Mouse (Mus musculus) forebrain, embryonic 11.5 days (tissue): Measurements from ENCODE around the gene Il17re. TPM values are rescaled to one million over a fixed set of nuclear protein-coding genes. Genes with fewer than 3 reads are reported as not detected.
A peak's percentile ranks its signal among the peaks of the same experiment; 100 is the strongest.

Experiments used
- ATAC-seq: fragments of 200-750 bp; cut with Nextera tagmentation; replicated peaks from 2 replicates; pipeline ENCODE4 v1.8.0; 2017; ENCODE audit warnings: moderate TSS enrichment; ENCODE audit not compliant: low FRiP score
- DNase-seq: peaks from one replicate; pipeline ENCODE4 v3.0.0-alpha.2; 2017; ENCODE audit warnings: low spot score
- H3K27ac ChIP-seq: fragments of 300-500 bp; sonication (generic); 2 replicates; pipeline ENCODE4 v1.5.1; 2014; ENCODE audit warnings: low read depth, low read length
- H3K27me3 ChIP-seq: fragments of 300-500 bp; sonication (generic); 2 replicates; pipeline ENCODE4 v1.6.1; 2014; ENCODE audit warnings: mild to moderate bottlenecking, low read length, mixed read lengths; ENCODE audit not compliant: control insufficient read depth, insufficient read depth
- H3K36me3 ChIP-seq: fragments of 300-500 bp; sonication (generic); 2 replicates; pipeline ENCODE4 v1.6.1; 2014; ENCODE audit warnings: mild to moderate bottlenecking, low read length, moderate library complexity, mixed read lengths; ENCODE audit not compliant: control insufficient read depth, insufficient read depth
- H3K4me1 ChIP-seq: fragments of 300-500 bp; sonication (generic); replicated peaks from 2 replicates; pipeline ENCODE4 v1.6.1; 2014; ENCODE audit warnings: low read length, mixed read lengths; ENCODE audit not compliant: control insufficient read depth, insufficient read depth
- H3K4me2 ChIP-seq: fragments of 300-500 bp; sonication (generic); 2 replicates; pipeline ENCODE4 v1.6.1; 2014; ENCODE audit warnings: low read depth, mild to moderate bottlenecking, low read length, moderate library complexity, mixed read lengths; ENCODE audit not compliant: severe bottlenecking
- H3K4me3 ChIP-seq: fragments of 300-500 bp; sonication (generic); 2 replicates; pipeline ENCODE4 v1.5.1; 2014; ENCODE audit warnings: low read depth, low read length
- H3K9ac ChIP-seq: fragments of 300-500 bp; sonication (generic); 2 replicates; pipeline ENCODE4 v1.6.1; 2014; ENCODE audit warnings: low read length
- H3K9me3 ChIP-seq: fragments of 300-500 bp; sonication (generic); 2 replicates; pipeline ENCODE4 v1.6.1; 2016; ENCODE audit warnings: low read length, mixed read lengths; ENCODE audit not compliant: control insufficient read depth
- WGBS: fragments of 180-500 bp; shearing (Covaris S2); extraction: QIAGEN DNeasy Blood & Tissue Kit; methylation state at CpG from one replicate; pipeline ENCODE4 v1.1.7; 2014; 5-methylcytosine and 5-hydroxymethylcytosine counted together
- polyA plus RNA-seq: library from polyadenylated mRNA; unstranded; fragments of >200 nt; fragmentation: Nextera tagmentation; extraction: Ambion mirVana; gene quantifications from 2 replicates; pipeline ENCODE4 v1.2.1, GENCODE M21; 2014

Il17re gene
- polyA plus RNA-seq, 1 experiment from 2014 or later = 1.0 TPM

DNA sequence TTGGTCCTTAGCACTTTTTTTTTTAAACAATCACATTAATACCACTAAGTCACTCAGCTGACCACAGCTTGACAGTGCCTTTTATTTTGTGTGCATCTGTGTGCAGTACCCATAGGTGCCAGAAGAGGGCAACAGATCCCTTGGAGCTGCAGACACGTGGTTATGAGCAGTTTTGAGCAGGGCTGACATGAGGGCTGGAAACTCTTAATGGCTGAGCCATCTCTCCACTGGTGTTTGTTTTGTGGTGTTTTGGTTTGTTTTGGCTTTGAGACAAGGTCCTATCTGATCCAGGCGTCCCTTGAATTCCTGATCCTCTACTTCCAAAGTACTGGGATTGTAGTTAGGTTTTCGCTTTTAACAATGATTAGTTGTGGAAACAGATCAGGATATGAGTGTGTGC is 30.9 kb upstream of the Il17re start:
- DNase-seq (peak; percentile 70), ATAC-seq (no peak)
- H3K27ac ChIP-seq = no peak overlapping the region
- no peak overlapping the region for H3K4me2 ChIP-seq
- 59% methylated on average over 3 of the region's 3 CpGs for WGBS
- H3K4me1 ChIP-seq = no peaks in the 10 kb centered on the region
- H3K9ac ChIP-seq = no peak overlapping the region
- no peak overlapping the region for H3K4me3 ChIP-seq
- no peaks in the 10 kb centered on the region; the same call in 1 of the 2 replicates for H3K9me3 ChIP-seq
- no peaks in the 10 kb centered on the region for H3K27me3 ChIP-seq
- H3K36me3 ChIP-seq = no peaks in the 10 kb centered on the region

DNA sequence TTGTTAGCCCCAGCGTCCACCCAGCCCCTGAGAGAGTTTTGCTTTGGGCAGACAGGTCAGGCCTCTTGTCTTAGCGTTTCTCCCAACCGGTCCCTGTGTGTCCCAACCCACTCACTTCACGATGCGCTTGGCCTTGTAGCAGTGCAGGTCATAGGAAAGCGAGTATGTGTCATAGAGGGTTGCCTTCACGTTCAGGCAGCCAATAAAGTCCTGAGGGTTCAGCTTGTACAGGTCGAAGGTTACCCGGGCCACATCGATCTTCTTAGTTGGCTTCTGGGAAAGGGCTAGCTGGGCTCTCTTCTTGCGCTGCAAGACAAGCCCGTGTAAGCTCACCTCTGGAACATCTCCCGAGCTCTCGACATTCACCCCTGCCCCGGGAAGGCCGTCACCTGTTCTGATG is 30.3 kb upstream of the Il17re start:
- no peaks in the 10 kb centered on the region; the same call in 1 of the 2 replicates for H3K9me3 ChIP-seq
- no peaks in the 10 kb centered on the region for H3K27me3 ChIP-seq
- no peaks in the 10 kb centered on the region for H3K4me1 ChIP-seq
- no peak overlapping the region for H3K4me2 ChIP-seq
- no peaks in the 10 kb centered on the region for H3K36me3 ChIP-seq
- ATAC-seq (no peak), DNase-seq (no peak)
- no peak overlapping the region for H3K4me3 ChIP-seq
- no peak overlapping the region for H3K9ac ChIP-seq
- 94% methylated on average over 16 of the region's 16 CpGs for WGBS
- no peak overlapping the region for H3K27ac ChIP-seq

DNA sequence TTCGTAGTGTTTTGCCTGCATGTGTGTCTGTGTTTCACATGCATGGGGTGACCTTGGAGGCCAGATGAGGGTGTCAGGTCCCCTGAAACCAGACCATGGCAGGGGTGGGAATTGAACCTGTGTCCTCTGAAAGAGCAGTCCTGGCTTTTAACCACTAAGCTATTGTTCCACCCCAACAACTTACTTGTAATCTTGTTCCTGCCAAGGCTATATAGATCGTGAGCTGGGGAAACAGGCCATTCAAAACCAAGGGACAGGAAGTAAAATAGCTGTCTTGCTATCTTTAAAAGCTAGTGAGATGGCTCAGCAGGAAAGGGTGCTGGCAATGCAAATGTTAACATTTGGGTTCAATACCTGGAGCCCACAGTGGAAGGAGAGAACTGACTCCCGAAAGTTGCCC is 28.3 kb upstream of the Il17re start:
- 73% methylated on average over 3 of the region's 3 CpGs for WGBS

DNA sequence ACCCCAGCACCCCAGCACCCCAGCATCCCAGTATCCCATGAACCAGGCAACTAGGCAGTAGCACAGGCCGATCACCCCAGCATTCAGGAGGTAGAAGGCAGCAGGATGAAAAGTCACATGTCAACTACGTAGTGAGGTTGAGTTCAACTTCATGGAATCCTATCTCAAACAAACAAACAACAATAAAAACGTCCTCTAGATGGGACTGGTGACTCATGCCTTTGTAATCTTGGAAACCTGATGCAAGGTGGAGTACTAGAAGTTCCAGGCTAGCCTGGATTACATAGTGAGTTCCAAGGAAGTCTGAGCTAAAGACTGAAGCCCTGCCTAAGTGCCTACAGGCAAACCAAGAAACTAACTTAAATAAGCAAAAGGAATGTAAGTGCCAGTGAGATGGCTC is 27.4 kb upstream of the Il17re start:
- DNase-seq = no peak

More for the DNA sequence above, 28.3 kb upstream of the Il17re start:
- no peak overlapping the region for H3K9ac ChIP-seq
- ATAC-seq (no peak), DNase-seq (no peak)
- H3K36me3 ChIP-seq = no peaks in the 10 kb centered on the region
- no peak overlapping the region for H3K4me3 ChIP-seq
- no peak overlapping the region for H3K4me2 ChIP-seq
- no peaks in the 10 kb centered on the region for H3K4me1 ChIP-seq
- H3K27me3 ChIP-seq = no peaks in the 10 kb centered on the region
- no peaks in the 10 kb centered on the region; the same call in 1 of the 2 replicates for H3K9me3 ChIP-seq
- H3K27ac ChIP-seq = no peak overlapping the region

DNA sequence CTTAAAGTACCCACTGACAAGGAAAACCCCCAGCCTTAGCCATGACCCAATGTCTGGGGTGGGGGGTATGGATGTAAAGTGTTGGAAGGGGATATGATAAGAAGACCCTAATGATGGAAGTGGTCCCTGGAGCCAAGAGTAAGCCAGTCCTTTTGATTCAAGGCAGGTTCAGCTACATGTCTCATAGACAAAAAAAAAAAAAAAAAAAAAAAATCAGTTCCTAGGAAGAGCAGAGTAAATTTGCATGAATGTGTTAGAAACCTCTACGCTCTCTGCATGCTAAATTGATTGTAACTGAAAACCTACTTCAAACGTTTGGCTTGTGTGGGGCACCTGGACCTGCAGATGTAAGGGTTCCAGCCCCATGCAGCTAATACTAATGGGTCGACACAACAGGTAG is 26.5 kb upstream of the Il17re start:
- DNase-seq = no peak
- 72% methylated on average over 3 of the region's 3 CpGs for WGBS
- no peak overlapping the region for H3K4me3 ChIP-seq

More for the DNA sequence above, 27.4 kb upstream of the Il17re start:
- Histone ChIP-seq H3K9me3 (no peaks in the 10 kb centered on the region; the same call in 1 of the 2 replicates), H3K36me3 (no peaks in the 10 kb centered on the region), H3K4me2 (no peak overlapping the region), H3K4me1 (no peaks in the 10 kb centered on the region), H3K4me3 (no peak overlapping the region), H3K27me3 (no peaks in the 10 kb centered on the region), H3K27ac (no peak overlapping the region), H3K9ac (no peak overlapping the region)
- ATAC-seq = no peak
- 72% methylated on average over 3 of the region's 3 CpGs for WGBS

DNA sequence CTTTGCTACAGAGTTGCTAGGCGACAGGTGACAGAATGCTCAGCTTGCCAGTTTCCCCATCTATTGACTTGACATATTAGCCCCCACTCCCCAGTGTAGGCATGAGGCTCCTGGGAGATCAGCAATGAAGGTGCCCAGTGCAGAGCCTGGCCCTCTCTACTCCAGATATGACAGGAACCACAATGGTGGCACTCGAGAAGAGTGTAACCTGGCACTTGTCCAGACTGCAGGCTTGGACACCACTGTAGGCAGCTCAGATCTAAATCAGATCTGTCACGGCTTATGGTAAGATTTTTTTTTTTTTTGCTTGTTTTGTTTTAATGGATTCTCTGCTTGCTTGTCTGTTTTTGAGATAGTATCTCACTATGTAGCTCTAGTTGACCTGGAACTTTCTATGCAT is 24.6 kb upstream of the Il17re start:
- no peaks in the 10 kb centered on the region for H3K27me3 ChIP-seq
- no peaks in the 10 kb centered on the region for H3K9me3 ChIP-seq
- ATAC-seq (no peak), DNase-seq (no peak)
- H3K27ac ChIP-seq = no peak overlapping the region
- 80% methylated on average over 3 of the region's 3 CpGs for WGBS
- H3K36me3 ChIP-seq = no peaks in the 10 kb centered on the region
- H3K4me3 ChIP-seq = no peak overlapping the region
- H3K4me1 ChIP-seq = no peaks in the 10 kb centered on the region
- H3K4me2 ChIP-seq = no peak overlapping the region
- H3K9ac ChIP-seq = no peak overlapping the region

More for the DNA sequence above, 26.5 kb upstream of the Il17re start:
- no peaks in the 10 kb centered on the region for H3K36me3 ChIP-seq
- no peak overlapping the region for H3K9ac ChIP-seq
- H3K4me2 ChIP-seq = no peak overlapping the region
- no peaks in the 10 kb centered on the region for H3K27me3 ChIP-seq
- ATAC-seq = no peak
- no peak overlapping the region for H3K27ac ChIP-seq
- H3K9me3 ChIP-seq = no peaks in the 10 kb centered on the region; the same call in 1 of the 2 replicates
- no peaks in the 10 kb centered on the region for H3K4me1 ChIP-seq

DNA sequence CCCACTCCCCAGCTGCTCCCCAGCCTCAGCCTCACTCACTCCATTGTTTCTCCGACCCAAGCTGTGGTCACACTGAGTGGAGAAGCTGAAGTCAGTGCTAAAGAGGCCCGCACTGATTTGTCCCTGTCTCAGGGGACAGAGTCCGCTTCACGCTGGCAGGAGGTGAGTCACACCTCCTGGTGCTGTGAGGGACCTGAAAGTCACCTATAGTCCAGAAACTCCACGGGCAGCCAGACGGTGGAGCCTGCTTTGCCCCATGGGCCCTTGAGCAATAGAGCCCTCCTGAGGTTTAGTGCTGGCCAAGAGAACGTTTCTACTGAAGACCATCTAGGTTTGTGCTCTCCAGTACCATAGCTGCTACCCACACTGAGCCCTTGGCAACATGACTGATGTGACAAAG is 23.6 kb upstream of the Il17re start:
- DNase-seq (no peak), ATAC-seq (no peak)
- Histone ChIP-seq H3K4me1 (no peaks in the 10 kb centered on the region), H3K9ac (no peak overlapping the region), H3K27ac (no peak overlapping the region), H3K9me3 (no peaks in the 10 kb centered on the region), H3K36me3 (no peaks in the 10 kb centered on the region), H3K27me3 (no peaks in the 10 kb centered on the region), H3K4me2 (no peak overlapping the region), H3K4me3 (no peak overlapping the region)
- WGBS = 69% methylated on average over 7 of the region's 7 CpGs

DNA sequence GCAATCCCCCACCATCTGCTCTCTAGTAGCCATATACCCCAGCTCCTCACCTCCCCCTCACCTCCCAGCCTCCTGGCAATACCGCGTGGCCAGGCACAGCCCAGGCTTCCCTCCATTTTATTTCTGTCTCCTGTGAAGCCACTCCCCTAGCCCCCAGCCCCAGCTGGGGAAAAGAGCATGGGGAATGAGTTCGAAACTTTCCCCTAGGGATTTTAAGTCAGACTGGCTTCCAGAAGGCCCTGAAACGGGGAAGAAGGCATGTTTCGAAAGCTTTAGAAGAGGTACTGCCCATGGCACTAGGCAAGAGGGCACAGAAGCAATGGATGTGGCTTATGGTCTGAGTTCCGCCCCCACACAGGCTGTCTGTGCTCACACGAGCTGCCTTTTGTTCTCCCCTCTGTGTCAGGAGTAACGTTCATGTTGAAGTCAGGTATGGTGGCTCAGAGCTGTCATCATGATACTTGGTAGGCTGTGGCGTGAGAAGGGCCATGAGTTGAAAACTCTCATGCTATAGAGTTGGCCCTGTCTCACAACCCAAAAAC is 22.5 kb upstream of the Il17re start, which contains the start of gene Cidec:
TSS of gene Cidec (minus strand) at position 97 of the 542 bp plus-strand sequence.
- 79% methylated on average over 9 of the region's 9 CpGs for WGBS
- no peak for DNase-seq
- no peaks in the 10 kb centered on the region for H3K36me3 ChIP-seq
- no peaks in the 10 kb centered on the region for H3K9me3 ChIP-seq
- H3K9ac ChIP-seq = no peak within 1 kb of the TSS
- no peaks in the 10 kb centered on the region for H3K27me3 ChIP-seq
- no peak within 1 kb of the TSS for H3K4me3 ChIP-seq
- H3K27ac ChIP-seq = no peak within 1 kb of the TSS
- ATAC-seq = no peak
- no peaks in the 10 kb centered on the region for H3K4me1 ChIP-seq
- H3K4me2 ChIP-seq = no peak within 1 kb of the TSS

DNA sequence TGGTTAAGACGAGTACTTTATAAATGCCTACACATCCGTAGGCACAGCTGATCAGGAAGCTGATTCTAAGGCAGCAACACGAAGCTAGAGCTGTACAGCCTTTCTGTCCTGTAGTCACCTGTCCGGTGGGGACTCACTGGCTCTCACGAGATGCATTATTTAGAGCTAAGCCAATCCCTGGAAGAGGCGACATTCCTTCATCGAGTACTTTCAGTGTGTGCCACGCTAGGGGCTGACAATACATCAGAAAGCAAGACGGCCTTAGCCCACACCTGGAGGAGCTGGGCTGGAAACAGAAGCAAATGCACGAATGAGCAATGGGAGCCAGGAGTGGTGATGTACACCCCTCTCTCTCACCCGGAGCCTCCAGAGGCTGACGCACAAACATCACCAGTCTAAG is 21.1 kb upstream of the Il17re start:
- Histone ChIP-seq H3K27me3 (no peaks in the 10 kb centered on the region), H3K27ac (no peak overlapping the region), H3K4me2 (no peak overlapping the region), H3K36me3 (no peaks in the 10 kb centered on the region), H3K4me3 (no peak overlapping the region), H3K9me3 (no peaks in the 10 kb centered on the region), H3K9ac (no peak overlapping the region), H3K4me1 (0 out of 2 replicates have a peak, but pooled peaks cover 2% of the 10 kb centered on the region)
- WGBS = 82% methylated on average over 12 of the region's 12 CpGs
- ATAC-seq (no peak), DNase-seq (peak; percentile 24)
